Mouse (Mus musculus) liver, embryonic 11.5 days (tissue): ENCODE measurements around the gene Exoc6. TPM values are rescaled to one million over a fixed set of nuclear protein-coding genes. Genes with fewer than 3 reads are reported as not detected.

Source experiments
- polyA plus RNA-seq: library from polyadenylated mRNA; unstranded; fragments of >200 nt; fragmentation: Nextera tagmentation; extraction: Ambion mirVana; gene quantifications from 2 replicates; pipeline ENCODE4 v1.2.1, GENCODE M21; 2014

Gene Exoc6
- polyA plus RNA-seq, 1 experiment from 2014 or later = 53.3 TPM

Other genes with a start within 250 kb of the Exoc6 start
- 64.2 and 80.4 TPM in 2 replicates for gene Ide, start 212.6 kb upstream of the Exoc6 start, polyA plus RNA-seq
- gene Kif11, start 174.0 kb upstream of the Exoc6 start, polyA plus RNA-seq = 77.0 and 85.7 TPM in 2 replicates
- gene Hhex, start 115.6 kb upstream of the Exoc6 start, polyA plus RNA-seq = 46.6 and 47.6 TPM in 2 replicates
- 0.10 TPM in 2 replicates for gene Cyp26c1, start 135.2 kb downstream of the Exoc6 start, polyA plus RNA-seq
- 0.58 and 0.63 TPM in 2 replicates for gene Cyp26a1, start 147.4 kb downstream of the Exoc6 start, polyA plus RNA-seq